Mouse (Mus musculus) heart, embryonic 15.5 days (tissue): Measurements from ENCODE around the gene Mettl14. TPM values are rescaled to one million over a fixed set of nuclear protein-coding genes. Genes with fewer than 3 reads are reported as not detected.
A peak's percentile ranks its signal among the peaks of the same experiment; 100 is the strongest.

ENCODE experiments used
- ATAC-seq: fragments of 200-750 bp; cut with Nextera tagmentation; replicated peaks from 2 replicates; pipeline ENCODE4 v1.8.0; 2017; ENCODE audit warnings: low read depth, moderate TSS enrichment; ENCODE audit not compliant: insufficient number of reproducible peaks, insufficient read depth, low FRiP score
- H3K27ac ChIP-seq: fragments of 300-500 bp; sonication (generic); 2 replicates; pipeline ENCODE4 v1.5.1; 2015; ENCODE audit warnings: mild to moderate bottlenecking, inconsistent platforms
- H3K27me3 ChIP-seq: fragments of 300-500 bp; sonication (generic); 2 replicates; pipeline ENCODE4 v1.6.1; 2015; ENCODE audit warnings: inconsistent platforms
- H3K36me3 ChIP-seq: fragments of 300-500 bp; sonication (generic); 2 replicates; pipeline ENCODE4 v1.6.1; 2015; ENCODE audit warnings: mild to moderate bottlenecking, inconsistent platforms
- H3K4me1 ChIP-seq: fragments of 300-500 bp; sonication (generic); replicated peaks from 2 replicates; pipeline ENCODE4 v1.6.1; 2015; ENCODE audit warnings: inconsistent platforms
- H3K4me2 ChIP-seq: fragments of 300-500 bp; sonication (generic); 2 replicates; pipeline ENCODE4 v1.6.1; 2015; ENCODE audit warnings: inconsistent platforms, mild to moderate bottlenecking, moderate library complexity
- H3K4me3 ChIP-seq: fragments of 300-500 bp; sonication (generic); 2 replicates; pipeline ENCODE4 v1.5.1; 2015; ENCODE audit warnings: mild to moderate bottlenecking, inconsistent platforms
- H3K9ac ChIP-seq: fragments of 300-500 bp; sonication (generic); 2 replicates; pipeline ENCODE4 v1.6.1; 2015; ENCODE audit warnings: mild to moderate bottlenecking, inconsistent platforms
- H3K9me3 ChIP-seq: fragments of 300-500 bp; sonication (generic); replicated peaks from 2 replicates; pipeline ENCODE4 v1.6.1; 2016; ENCODE audit warnings: inconsistent platforms
- WGBS: fragments of 180-500 bp; shearing (Covaris S2); methylation state at CpG from one replicate; pipeline ENCODE4 v1.1.7; 2015; ENCODE audit warnings: mixed read lengths; 5-methylcytosine and 5-hydroxymethylcytosine counted together
- polyA plus RNA-seq: library from polyadenylated mRNA; unstranded; fragments of >200 nt; fragmentation: Nextera tagmentation; extraction: Ambion mirVana; gene quantifications from 2 replicates; pipeline ENCODE4 v1.2.1, GENCODE M21; 2015

Gene Mettl14
- polyA plus RNA-seq, 1 experiment from 2014 or later: 19.9 TPM

DNA sequence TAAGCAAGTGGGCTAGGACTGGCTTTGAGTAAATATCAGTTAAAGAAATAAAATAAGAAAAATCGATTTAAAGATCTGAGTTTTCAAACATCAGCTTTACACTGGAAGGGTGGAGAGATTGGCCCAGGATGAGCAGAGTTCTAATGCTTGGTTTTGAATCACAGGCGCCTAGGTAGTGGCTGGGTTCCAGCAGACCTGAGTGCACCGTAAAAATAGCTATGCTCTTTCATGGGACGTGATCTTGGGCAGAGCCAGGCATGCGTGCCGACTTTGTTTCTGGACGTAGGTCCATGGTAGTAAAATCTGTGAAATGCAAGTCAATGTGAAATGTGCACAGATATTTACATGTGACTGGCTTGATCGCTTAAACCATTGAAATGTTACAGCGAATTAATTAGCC, 31.5 kb downstream of the Mettl14 start:
- Histone ChIP-seq H3K4me1 (peaks cover 17% of the 10 kb centered on the region), H3K4me2 (no peak overlapping the region), H3K4me3 (no peak overlapping the region), H3K36me3 (peaks cover 55% of the 10 kb centered on the region), H3K9ac (no peak overlapping the region), H3K9me3 (no peaks in the 10 kb centered on the region), H3K27ac (peak overlapping the region; percentile 75), H3K27me3 (no peaks in the 10 kb centered on the region)
- ATAC-seq: peak; percentile 59; the same call in 1 of the 2 replicates
- 65% methylated on average over 9 of the region's 9 CpGs for WGBS

DNA sequence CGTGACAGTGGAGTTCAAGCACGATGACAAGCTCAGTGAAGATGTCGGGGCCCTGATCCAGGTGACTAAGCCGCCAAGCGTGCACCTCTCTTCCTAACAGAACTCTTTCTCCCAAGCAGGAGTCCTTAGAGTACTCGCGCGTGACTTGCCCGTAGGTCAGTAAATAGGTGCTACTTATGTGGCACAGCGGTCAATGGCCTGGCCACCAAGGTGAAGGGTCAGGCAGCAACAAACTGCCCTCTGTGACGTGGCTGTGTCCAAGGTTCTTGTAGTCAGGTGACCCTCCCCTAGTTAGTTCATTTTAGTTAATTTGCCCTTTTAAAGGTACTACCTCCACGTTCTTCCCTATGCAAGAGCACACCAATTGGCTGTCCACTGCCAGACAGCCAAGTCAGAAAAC, 32.2 kb downstream of the Mettl14 start:
- H3K9me3 ChIP-seq: no peaks in the 10 kb centered on the region
- WGBS: 90% methylated on average over 12 of the region's 12 CpGs
- no peak overlapping the region for H3K4me2 ChIP-seq
- peaks cover 17% of the 10 kb centered on the region for H3K4me1 ChIP-seq
- peaks cover 54% of the 10 kb centered on the region; the same call in 1 of the 2 replicates for H3K36me3 ChIP-seq
- ATAC-seq: no peak
- no peak overlapping the region for H3K27ac ChIP-seq
- no peak overlapping the region for H3K4me3 ChIP-seq
- no peak overlapping the region for H3K9ac ChIP-seq
- H3K27me3 ChIP-seq: no peaks in the 10 kb centered on the region

DNA sequence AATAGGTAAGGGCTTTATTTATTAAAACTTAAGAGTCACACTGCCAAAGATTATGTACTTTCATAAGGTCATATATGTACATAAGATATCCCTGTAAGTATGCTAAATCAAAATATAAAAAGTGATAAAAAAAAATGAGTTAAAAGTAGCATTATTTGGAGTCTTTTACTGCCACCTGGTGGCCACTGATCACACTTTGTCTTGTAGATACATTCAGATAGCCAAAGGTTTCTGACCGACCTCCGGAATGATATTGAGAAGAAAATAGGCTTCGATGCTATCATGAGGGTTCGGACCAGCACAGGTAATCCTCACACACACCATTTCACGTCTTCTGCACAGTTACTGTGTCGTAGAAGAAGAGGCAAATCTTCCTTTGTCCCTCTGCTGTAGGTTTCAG, 32.7 kb downstream of the Mettl14 start:
- Histone ChIP-seq H3K9me3 (no peaks in the 10 kb centered on the region), H3K27ac (no peak overlapping the region), H3K36me3 (peaks cover 57% of the 10 kb centered on the region; the same call in 1 of the 2 replicates), H3K4me2 (no peak overlapping the region), H3K27me3 (no peaks in the 10 kb centered on the region), H3K4me3 (no peak overlapping the region), H3K4me1 (peaks cover 17% of the 10 kb centered on the region), H3K9ac (no peak overlapping the region)
- 63% methylated on average over 6 of the region's 6 CpGs for WGBS
- ATAC-seq: no peak

DNA sequence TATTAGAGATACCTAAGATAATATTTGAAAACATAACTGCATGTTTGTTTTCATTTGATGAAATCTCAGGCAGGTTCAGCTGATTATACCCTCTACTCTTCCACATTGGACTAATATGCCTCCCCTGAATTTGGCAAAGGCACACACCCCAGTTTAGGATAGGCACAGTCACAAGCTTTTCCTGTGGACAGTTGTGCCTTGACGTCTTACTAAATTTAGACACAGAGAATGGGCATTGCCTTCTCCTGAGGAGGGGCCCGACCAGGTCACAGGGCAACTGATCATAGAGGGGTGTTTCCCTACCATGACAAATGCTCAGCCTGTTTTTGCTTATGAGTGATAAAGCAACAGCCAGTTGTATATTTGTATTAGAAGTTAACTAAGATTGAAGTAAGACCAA, 34.4 kb downstream of the Mettl14 start:
- Histone ChIP-seq H3K9ac (no peak overlapping the region), H3K4me2 (no peak overlapping the region), H3K36me3 (peaks cover 47% of the 10 kb centered on the region), H3K9me3 (no peaks in the 10 kb centered on the region), H3K4me1 (peaks cover 17% of the 10 kb centered on the region), H3K27me3 (no peaks in the 10 kb centered on the region), H3K27ac (no peak overlapping the region), H3K4me3 (no peak overlapping the region)
- 30% methylated on average over 2 of the region's 2 CpGs for WGBS
- no peak for ATAC-seq

DNA sequence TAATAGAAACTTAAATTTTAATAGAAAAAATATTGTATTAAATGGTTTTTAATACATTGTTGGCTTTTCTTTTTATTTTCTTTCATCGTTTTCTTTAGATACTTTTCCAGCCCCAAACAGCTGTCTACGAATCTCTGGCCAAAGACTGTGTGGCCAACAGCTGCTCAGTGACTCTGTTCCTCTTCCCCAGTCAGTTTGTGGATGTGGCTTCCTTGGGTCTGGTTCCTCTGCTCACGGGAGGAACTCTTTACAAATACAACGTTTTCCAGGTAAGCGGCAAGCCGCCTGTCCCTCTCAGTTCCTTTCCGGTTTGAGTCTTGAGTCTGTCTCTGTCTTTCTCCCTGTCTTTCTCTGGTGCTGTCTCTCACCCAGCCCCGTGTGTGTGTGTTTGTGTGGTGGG, 35.3 kb downstream of the Mettl14 start:
- Histone ChIP-seq H3K9me3 (no peaks in the 10 kb centered on the region), H3K4me3 (no peak overlapping the region), H3K4me1 (peaks cover 16% of the 10 kb centered on the region), H3K4me2 (no peak overlapping the region), H3K27ac (no peak overlapping the region), H3K9ac (no peak overlapping the region), H3K27me3 (no peaks in the 10 kb centered on the region), H3K36me3 (peaks cover 53% of the 10 kb centered on the region)
- no peak for ATAC-seq
- 78% methylated on average over 8 of the region's 8 CpGs for WGBS

DNA sequence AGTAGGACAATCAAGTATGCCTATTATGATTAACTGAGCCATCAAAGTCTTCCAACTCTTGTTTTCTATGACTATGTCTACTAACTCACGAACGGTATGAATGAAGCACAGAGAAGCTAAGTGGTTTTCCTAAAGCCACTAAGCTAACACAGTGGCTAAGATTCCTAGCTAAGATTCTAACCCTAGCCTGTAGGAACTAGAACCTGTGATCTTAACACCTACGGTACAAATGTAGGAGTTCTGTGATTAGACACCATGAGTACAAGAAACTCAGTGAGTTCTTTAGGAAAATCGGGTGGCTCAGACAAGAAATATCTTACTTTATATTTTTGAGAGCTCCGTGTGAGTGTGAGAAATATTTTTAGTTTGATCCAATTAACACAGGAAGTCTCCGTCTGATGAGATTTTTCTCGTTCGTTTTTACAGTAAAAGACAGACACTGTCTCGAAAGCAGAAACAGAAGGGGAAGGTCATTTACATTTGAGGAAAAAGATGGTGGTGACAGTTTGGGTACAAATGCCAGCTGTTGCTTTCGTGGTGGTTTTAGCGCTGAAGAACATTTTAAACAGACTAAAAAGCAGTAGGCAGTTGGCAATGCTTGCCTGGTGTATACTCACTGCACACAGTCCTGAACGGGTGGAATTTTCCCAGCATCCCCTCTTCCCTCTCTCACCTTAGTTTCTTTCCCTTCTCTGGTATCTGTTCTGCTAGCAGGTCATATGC, 37.7 kb downstream of the Mettl14 start:
- no peak overlapping the region for H3K27ac ChIP-seq
- no peak for ATAC-seq
- H3K36me3 ChIP-seq: peaks cover 57% of the 10 kb centered on the region
- no peak overlapping the region for H3K4me3 ChIP-seq
- no peak overlapping the region for H3K9ac ChIP-seq
- H3K4me1 ChIP-seq: 0 out of 2 replicates have a peak, but pooled peaks cover 2% of the 10 kb centered on the region
- no peaks in the 10 kb centered on the region for H3K27me3 ChIP-seq
- H3K4me2 ChIP-seq: no peak overlapping the region
- H3K9me3 ChIP-seq: no peaks in the 10 kb centered on the region
- WGBS: 73% methylated on average over 12 of the region's 12 CpGs

DNA sequence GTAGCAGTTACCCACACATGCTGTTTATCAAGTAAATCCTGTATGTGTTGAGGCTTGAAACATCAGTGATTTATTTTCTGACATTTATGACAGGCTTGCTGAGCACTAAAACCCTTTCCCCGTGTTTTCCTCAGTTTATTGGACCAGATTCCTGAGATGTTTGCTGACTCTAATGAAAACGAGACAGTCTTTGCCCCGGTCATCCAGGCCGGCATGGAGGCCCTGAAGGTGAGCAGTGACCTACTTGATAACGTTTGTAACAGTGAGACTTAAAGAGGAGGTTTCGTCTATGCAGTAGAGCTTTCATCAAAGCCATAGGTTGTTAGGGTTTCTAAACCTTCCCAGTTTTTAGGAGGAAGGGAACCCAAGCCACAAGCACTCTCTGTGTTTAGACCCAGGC, 42.2 kb downstream of the Mettl14 start:
- no peak overlapping the region for H3K27ac ChIP-seq
- no peaks in the 10 kb centered on the region for H3K27me3 ChIP-seq
- no peaks in the 10 kb centered on the region for H3K4me1 ChIP-seq
- 68% methylated on average over 6 of the region's 6 CpGs for WGBS
- no peak overlapping the region for H3K9ac ChIP-seq
- no peak for ATAC-seq
- no peaks in the 10 kb centered on the region for H3K9me3 ChIP-seq
- H3K36me3 ChIP-seq: peaks cover 55% of the 10 kb centered on the region
- no peak overlapping the region for H3K4me2 ChIP-seq
- H3K4me3 ChIP-seq: no peak overlapping the region

DNA sequence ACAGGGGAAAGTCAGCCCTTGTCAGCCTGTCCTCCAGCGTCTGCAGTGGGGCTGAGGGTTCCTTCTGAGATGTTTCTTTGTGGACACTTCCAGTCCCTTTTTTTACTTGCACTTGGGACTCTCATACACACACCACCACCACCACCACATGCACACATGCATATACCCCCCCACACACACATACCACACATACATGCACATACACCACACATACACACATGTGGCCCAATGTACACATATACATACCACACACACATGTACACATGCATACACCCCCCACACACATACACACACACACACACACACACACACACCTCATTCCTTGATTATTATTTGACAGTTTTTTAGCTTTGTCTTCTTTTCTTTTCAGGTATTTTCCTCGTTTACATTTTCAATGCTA, 44.9 kb downstream of the Mettl14 start:
- Histone ChIP-seq H3K4me3 (no peak overlapping the region), H3K4me1 (0 out of 2 replicates have a peak, but pooled peaks cover 2% of the 10 kb centered on the region), H3K27me3 (no peaks in the 10 kb centered on the region), H3K9me3 (no peaks in the 10 kb centered on the region), H3K4me2 (no peak overlapping the region), H3K36me3 (peaks cover 62% of the 10 kb centered on the region), H3K27ac (no peak overlapping the region), H3K9ac (no peak overlapping the region)
- WGBS: 92% methylated on average over 2 of the region's 2 CpGs
- ATAC-seq: no peak

DNA sequence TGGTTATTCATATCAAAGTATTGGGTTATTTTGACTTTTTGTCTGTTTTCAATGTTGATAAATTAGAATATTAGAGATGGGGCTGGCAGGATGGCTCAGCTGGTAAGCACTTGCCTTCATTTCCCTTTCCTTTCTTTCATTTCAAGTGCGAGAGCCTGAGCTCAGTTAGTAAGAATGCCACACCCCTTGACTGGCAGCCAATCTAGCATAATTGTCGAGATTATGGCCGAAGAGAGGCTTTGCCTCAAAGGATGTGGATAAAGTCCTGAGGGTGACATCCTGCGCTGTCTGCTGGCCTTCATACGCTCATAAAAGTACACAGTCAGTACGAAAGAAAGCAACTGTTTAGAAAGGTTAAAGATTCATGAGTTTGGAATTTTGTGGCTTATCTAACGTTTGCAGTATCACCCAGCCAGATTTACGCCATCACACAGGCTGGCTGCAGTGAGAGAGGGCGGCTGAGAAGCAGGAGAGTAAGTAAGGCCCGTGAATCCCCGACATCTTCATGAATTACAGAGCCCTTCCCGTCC, 47.2 kb downstream of the Mettl14 start:
- no peaks in the 10 kb centered on the region for H3K27me3 ChIP-seq
- ATAC-seq: no peak
- H3K4me3 ChIP-seq: no peak overlapping the region
- no peak overlapping the region for H3K4me2 ChIP-seq
- peaks cover 19% of the 10 kb centered on the region for H3K4me1 ChIP-seq
- H3K9ac ChIP-seq: no peak overlapping the region
- H3K36me3 ChIP-seq: peaks cover 41% of the 10 kb centered on the region
- H3K9me3 ChIP-seq: no peaks in the 10 kb centered on the region
- H3K27ac ChIP-seq: no peak overlapping the region; the same call in 1 of the 2 replicates
- WGBS: 46% methylated on average over 12 of the region's 12 CpGs

DNA sequence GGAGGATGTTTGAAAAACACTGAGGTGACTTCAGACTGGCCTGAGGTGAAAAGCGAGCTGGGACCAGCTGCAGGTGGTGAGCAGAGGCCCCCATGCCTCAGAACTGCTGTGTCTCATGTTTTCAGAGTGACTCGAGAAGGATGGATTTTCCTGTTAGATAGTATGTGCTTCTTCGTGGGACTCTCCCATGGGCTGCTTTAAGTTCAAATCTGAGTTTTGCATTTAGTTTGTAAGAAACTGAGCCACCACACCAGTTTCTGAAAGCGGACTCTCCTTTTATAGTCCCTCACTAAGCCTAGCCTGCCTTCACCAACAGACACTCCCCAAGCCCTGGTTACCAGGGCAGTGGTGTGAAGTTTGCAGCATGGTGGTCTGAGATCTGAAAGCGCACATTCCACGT, 48.1 kb downstream of the Mettl14 start:
- no peak overlapping the region for H3K4me2 ChIP-seq
- H3K36me3 ChIP-seq: peaks cover 32% of the 10 kb centered on the region
- H3K27me3 ChIP-seq: no peaks in the 10 kb centered on the region
- H3K4me1 ChIP-seq: peaks cover 23% of the 10 kb centered on the region
- H3K4me3 ChIP-seq: no peak overlapping the region
- WGBS: 75% methylated on average over 6 of the region's 6 CpGs
- H3K9me3 ChIP-seq: no peaks in the 10 kb centered on the region
- no peak for ATAC-seq
- H3K9ac ChIP-seq: no peak overlapping the region
- H3K27ac ChIP-seq: no peak overlapping the region

DNA sequence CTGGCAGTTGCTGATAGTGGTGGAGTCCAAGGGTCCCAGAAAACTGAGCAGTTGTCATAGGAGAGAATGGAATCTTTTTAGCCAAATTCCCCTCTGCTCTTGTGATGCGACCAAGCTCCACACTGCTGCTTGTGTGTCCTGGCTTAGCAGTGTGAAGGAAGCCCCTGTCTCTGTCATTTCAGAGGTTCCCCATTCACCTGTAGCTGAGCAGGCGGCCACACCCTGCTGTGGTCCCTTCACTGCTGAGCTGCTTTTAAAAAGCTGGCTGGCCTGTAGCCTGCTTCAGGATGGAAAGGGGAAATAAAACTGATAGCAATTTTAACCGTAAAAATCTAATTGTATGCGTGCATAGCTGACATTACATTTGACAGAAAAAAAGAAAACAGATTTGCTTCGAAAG, 49.0 kb downstream of the Mettl14 start:
- no peaks in the 10 kb centered on the region for H3K9me3 ChIP-seq
- no peaks in the 10 kb centered on the region for H3K27me3 ChIP-seq
- H3K9ac ChIP-seq: no peak overlapping the region
- H3K27ac ChIP-seq: no peak overlapping the region
- H3K36me3 ChIP-seq: peaks cover 32% of the 10 kb centered on the region
- WGBS: 83% methylated on average over 5 of the region's 5 CpGs
- no peak overlapping the region for H3K4me3 ChIP-seq
- no peak overlapping the region for H3K4me2 ChIP-seq
- no peak for ATAC-seq
- H3K4me1 ChIP-seq: peaks cover 31% of the 10 kb centered on the region

DNA sequence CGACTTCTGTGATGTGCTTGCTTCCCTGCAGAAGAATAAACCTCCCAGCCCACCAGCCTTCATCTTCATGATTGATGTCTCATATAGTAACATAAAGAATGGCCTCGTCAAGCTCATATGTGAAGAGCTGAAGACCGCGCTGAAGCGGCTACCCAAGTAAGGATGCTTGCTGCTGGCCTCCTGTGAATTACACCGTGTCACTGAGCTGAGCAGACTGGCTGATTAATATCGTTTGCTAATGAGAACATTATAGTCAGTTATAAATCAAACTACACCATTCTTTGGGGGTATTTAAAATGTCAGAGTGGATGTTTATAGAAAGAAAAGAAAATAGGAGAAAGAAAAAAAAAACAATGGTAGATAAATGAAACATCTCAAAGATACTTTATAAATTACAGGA, 49.5 kb downstream of the Mettl14 start:
- 66% methylated on average over 7 of the region's 7 CpGs for WGBS
- H3K36me3 ChIP-seq: peaks cover 32% of the 10 kb centered on the region
- H3K9ac ChIP-seq: no peak overlapping the region
- no peak overlapping the region for H3K27ac ChIP-seq
- no peaks in the 10 kb centered on the region for H3K9me3 ChIP-seq
- no peak for ATAC-seq
- no peak overlapping the region for H3K4me2 ChIP-seq
- H3K4me1 ChIP-seq: peaks cover 31% of the 10 kb centered on the region
- no peaks in the 10 kb centered on the region for H3K27me3 ChIP-seq
- H3K4me3 ChIP-seq: no peak overlapping the region
